ENCODE assay signal across 28 mouse cellular contexts in the genomic region with DNA sequence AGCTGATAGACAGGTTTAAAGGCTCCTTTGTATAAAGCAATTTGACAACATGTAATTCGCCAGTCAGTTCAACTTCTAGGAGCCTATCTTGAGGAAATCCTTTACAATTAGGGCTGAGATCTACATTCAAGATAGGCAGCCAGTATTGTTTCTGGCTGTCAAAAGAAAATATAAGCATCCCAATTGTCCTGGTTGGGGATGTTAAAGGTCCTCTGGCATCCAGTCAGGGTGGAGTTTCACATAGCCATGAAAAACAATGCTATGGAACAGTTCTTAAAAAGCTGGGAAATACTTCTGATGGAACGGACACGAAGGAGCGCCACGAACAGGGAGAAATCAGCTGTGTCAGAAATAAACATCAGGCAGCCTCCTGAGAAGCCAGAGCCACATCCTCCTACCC.
"Had no signal": no experiment of that assay in that cellular context is flagged by ENCODE, and none has a peak within 500 bp of the region (broad histone marks: within the 10 kb centered on the region; RNA-seq: fewer than 3 reads in every experiment).

No protein-coding gene starts in this region.

- DNase-seq: gastrocnemius, adult 2 months; gastrocnemius, postnatal 10 days; gastrocnemius, postnatal 25 days; heart, postnatal 14 days; heart, postnatal 4 days; kidney, adult 18-20 months; kidney, adult 8-10 months; kidney, postnatal 10 days; kidney, postnatal 25 days; kidney, postnatal 4 days; liver; liver, embryonic 13.5 days had no signal

- H3K27me3 ChIP-seq: hindbrain, embryonic 12.5 days; intestine, embryonic 15.5 days; limb, embryonic 12.5 days; liver, embryonic 13.5 days had no signal

- ATAC-seq: forebrain, embryonic 16.5 days; hindbrain, embryonic 16.5 days; inflammation-experienced regulatory T-cells, adult 6 months; intestine, embryonic 15.5 days; intestine, postnatal 0 days had no signal

- H3K9me3 ChIP-seq: heart, embryonic 10.5 days; heart, embryonic 13.5 days; hindbrain, embryonic 10.5 days; hindbrain, embryonic 12.5 days; intestine, embryonic 15.5 days; limb, embryonic 10.5 days; limb, embryonic 12.5 days; liver, embryonic 13.5 days had no signal

- H3K4me1 ChIP-seq: hindbrain, embryonic 10.5 days; hindbrain, embryonic 12.5 days had no signal

- H3K27ac ChIP-seq: gastrocnemius, adult 2 months; heart, adult 2 months; heart, embryonic 10.5 days; heart, embryonic 13.5 days; hindbrain, embryonic 10.5 days; hindbrain, embryonic 12.5 days; hindbrain, embryonic 14.5 days; intestine, embryonic 15.5 days; layer of hippocampus, adult 2 months; left cerebral cortex, adult 2 months; limb, embryonic 10.5 days; limb, embryonic 12.5 days; liver, embryonic 13.5 days had no signal

- H3K9ac ChIP-seq: heart, embryonic 13.5 days; hindbrain, embryonic 12.5 days; hindbrain, embryonic 14.5 days; intestine, embryonic 15.5 days; limb, embryonic 12.5 days; liver, embryonic 13.5 days had no signal

- H3K36me3 ChIP-seq: heart, embryonic 10.5 days; heart, embryonic 13.5 days; hindbrain, embryonic 10.5 days; hindbrain, embryonic 12.5 days; intestine, embryonic 15.5 days; limb, embryonic 10.5 days; limb, embryonic 12.5 days; liver, embryonic 13.5 days had no signal

- H3K4me3 ChIP-seq: gastrocnemius, adult 2 months; heart, adult 2 months; heart, embryonic 10.5 days; heart, embryonic 13.5 days; hindbrain, embryonic 10.5 days; hindbrain, embryonic 12.5 days; intestine, embryonic 15.5 days; layer of hippocampus, adult 2 months; left cerebral cortex, adult 2 months; limb, embryonic 10.5 days; limb, embryonic 12.5 days; liver, embryonic 13.5 days had no signal

- H3K4me2 ChIP-seq: heart, embryonic 13.5 days; hindbrain, embryonic 12.5 days; hindbrain, embryonic 14.5 days; intestine, embryonic 15.5 days; limb, embryonic 12.5 days; liver, embryonic 11.5 days; liver, embryonic 13.5 days had no signal
